In genomic region chr1:45043245-45043926, GRCm38 (mm10) we compare ENCODE assay signal across 13 mouse cellular contexts.
A peak's percentile ranks its signal among the peaks of the same experiment; 100 is the strongest.
DNase-seq lines count a peak whose midpoint lies in the region; ATAC-seq and TF ChIP-seq lines count a peak whose summit lies in the region.
"Had no signal": no experiment of that assay in that cellular context is flagged by ENCODE, and none has a peak within 500 bp of the region (broad histone marks: within the 10 kb centered on the region; RNA-seq: fewer than 3 reads in every experiment).

No protein-coding gene starts in this region.

- no peak for TF ChIP-seq EP300 in stomach, postnatal 0 days (optimal IDR thresholded peaks at IDR 0.05)

- TF ChIP-seq CTCF in gastrocnemius, adult 2 months (IDR thresholded peaks at IDR 0.05) = no peak
- no peak for TF ChIP-seq CTCF in stomach, postnatal 0 days (IDR thresholded peaks at IDR 0.05; ENCODE audit: low read depth)

- H3K27ac ChIP-seq in gastrocnemius, adult 2 months = peak overlapping the region; percentile 54
- no peak overlapping the region for H3K27ac ChIP-seq in stomach, postnatal 0 days (replicated peaks)
- no peak overlapping the region for H3K27ac ChIP-seq in liver, embryonic 12.5 days
- H3K27ac ChIP-seq: forebrain, embryonic 12.5 days had no signal

- no peaks in the 10 kb centered on the region for H3K9me3 ChIP-seq in stomach, postnatal 0 days (ENCODE audit: control insufficient read depth, low read length)
- no peaks in the 10 kb centered on the region for H3K9me3 ChIP-seq in liver, embryonic 12.5 days (replicated peaks)
- H3K9me3 ChIP-seq: forebrain, embryonic 12.5 days had no signal

- H3K9ac ChIP-seq in stomach, postnatal 0 days (ENCODE audit: low read length) = no peak overlapping the region
- H3K9ac ChIP-seq in liver, embryonic 12.5 days = no peak overlapping the region
- H3K9ac ChIP-seq: forebrain, embryonic 12.5 days had no signal

- no peaks in the 10 kb centered on the region for H3K4me1 ChIP-seq in stomach, postnatal 0 days (replicated peaks; ENCODE audit: control insufficient read depth, insufficient read depth)
- no peaks in the 10 kb centered on the region for H3K4me1 ChIP-seq in liver, embryonic 12.5 days
- H3K4me1 ChIP-seq: forebrain, embryonic 12.5 days had no signal

- H3K27me3 ChIP-seq in stomach, postnatal 0 days (ENCODE audit: control insufficient read depth, insufficient read depth, low read length) = no peaks in the 10 kb centered on the region
- H3K27me3 ChIP-seq in liver, embryonic 12.5 days (replicated peaks) = no peaks in the 10 kb centered on the region
- H3K27me3 ChIP-seq: forebrain, embryonic 12.5 days had no signal

- no peaks in the 10 kb centered on the region for H3K36me3 ChIP-seq in stomach, postnatal 0 days (ENCODE audit: control insufficient read depth, insufficient read depth, low read length)
- H3K36me3 ChIP-seq in liver, embryonic 12.5 days = no peaks in the 10 kb centered on the region
- H3K36me3 ChIP-seq: forebrain, embryonic 12.5 days had no signal

- no peak overlapping the region for H3K4me3 ChIP-seq in gastrocnemius, adult 2 months
- H3K4me3 ChIP-seq in stomach, postnatal 0 days (ENCODE audit: low read depth, low read length) = no peak overlapping the region
- no peak overlapping the region for H3K4me3 ChIP-seq in liver, embryonic 12.5 days
- H3K4me3 ChIP-seq: forebrain, embryonic 12.5 days had no signal

- no peak overlapping the region for H3K4me2 ChIP-seq in stomach, postnatal 0 days (replicated peaks; ENCODE audit: low read depth)
- no peak overlapping the region for H3K4me2 ChIP-seq in liver, embryonic 12.5 days
- H3K4me2 ChIP-seq: forebrain, embryonic 12.5 days; liver, embryonic 11.5 days had no signal

- intact Hi-C loops in gastrocnemius, adult 2 months (cut with DNase I) = no loop called here

- ATAC-seq in stomach, postnatal 0 days (ENCODE audit: low FRiP score, low TSS enrichment) = peak; percentile 73; the same call in 1 of the 2 replicates
- no peak for ATAC-seq in liver, embryonic 12.5 days

- peak; percentile 9 for DNase-seq in lung, postnatal 36 days
- no peak for DNase-seq in lung, postnatal 25 days (ENCODE audit: low spot score)
- peak; percentile 17 for DNase-seq in gastrocnemius, adult 2 months
- peak; percentile 58 for DNase-seq in hindlimb bud, embryonic 11.5 days (ENCODE audit: extremely low spot score, low read depth, low spot score)
- DNase-seq in stomach, postnatal 0 days (ENCODE audit: low spot score) = no peak
- DNase-seq in retina, postnatal 1 day = no peak
- DNase-seq: adrenal gland, postnatal 36 days; cerebellum, postnatal 14 days; midbrain, embryonic 14.5 days; spleen, adult 18-20 months had no signal

Comparison
In these comparisons a context has a peak if more than half of its experiments do, and no peak if none do; other contexts are left out.
1. DNase-seq: peak in lung, postnatal 36 days (single experiment), gastrocnemius, adult 2 months (single experiment) and hindlimb bud, embryonic 11.5 days (single experiment); none in lung, postnatal 25 days (single experiment), stomach, postnatal 0 days (single experiment) and retina, postnatal 1 day (single experiment).